8 mouse cellular contexts compared by ENCODE assay signal in the genomic region with DNA sequence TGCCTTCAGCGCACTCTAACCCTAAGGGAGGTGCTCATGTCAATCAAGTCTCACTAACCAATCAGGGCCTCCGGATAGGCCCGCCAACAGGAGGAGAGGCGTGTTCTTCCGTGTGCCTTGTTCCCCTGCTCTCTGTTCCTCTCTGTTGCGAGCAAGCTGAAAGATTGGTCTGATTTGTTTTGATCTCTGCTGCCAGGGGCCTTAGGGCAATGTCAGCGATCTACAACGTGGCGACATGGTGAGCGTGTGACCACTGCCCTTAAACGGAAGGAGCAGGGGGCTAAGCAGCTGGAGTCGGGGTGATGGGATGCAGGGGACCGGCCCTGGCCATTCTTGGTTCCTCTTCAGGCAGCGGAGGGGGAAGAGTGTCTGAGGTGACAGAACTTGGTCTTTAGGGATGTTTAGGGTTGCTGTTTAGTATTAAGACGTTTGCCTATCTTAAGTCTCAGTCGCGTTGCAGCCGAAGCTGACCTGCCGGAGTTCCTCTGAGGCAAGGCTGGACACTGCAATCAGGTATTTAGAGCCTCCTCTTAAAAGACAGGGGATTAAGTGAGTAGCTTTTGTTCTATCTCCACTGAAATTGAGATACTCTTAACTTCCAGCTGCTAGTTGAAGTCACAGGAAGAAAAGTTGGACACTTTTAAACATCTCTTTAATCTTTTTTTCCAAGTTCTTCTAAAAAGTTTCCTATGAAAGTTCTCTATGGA.
DNase-seq lines count a peak whose midpoint lies in the region; ATAC-seq lines count a peak whose summit lies in the region.
"Not testable (repeated sequence)": the region's sequence is repeated elsewhere in the genome, so short reads cannot be mapped to it uniquely, and the experiment has no call there.

No protein-coding gene starts in this region.

- intact Hi-C loops in gastrocnemius, postnatal 36 days (cut with DNase I); left cerebral cortex, postnatal 25 days (cut with DNase I): not testable (repeated sequence)

- peak; percentile 85 for ATAC-seq in inflammation-experienced regulatory T-cells, adult 6 months
- peak; percentile 94 for ATAC-seq in megakaryocyte, adult 5-6 weeks (ENCODE audit: poor library complexity, severe bottlenecking)

- peak; percentile 3 to 21 for DNase-seq in adrenal gland, adult 18-20 months (ENCODE audit: low spot score in 2 of 2)
- peak; percentile 73 for DNase-seq in embryo, embryonic 9.5 days (ENCODE audit: extremely low spot score)
- peak; percentile 5 to 16 for DNase-seq in gastrocnemius, postnatal 36 days
- peak; percentile 2 to 13 for DNase-seq in left cerebral cortex, postnatal 25 days (ENCODE audit: low spot score in 2 of 2)
- peak; percentile 80 for DNase-seq in retina, postnatal 1 day
- peak; percentile 51 for DNase-seq in thymus, postnatal 25 days

Comparison
In these comparisons a context has a peak if more than half of its experiments do, and no peak if none do; other contexts are left out.
1. Peak in every context shown above with its lines: DNase-seq and ATAC-seq.
2. DNase-seq: peak in every context shown above with its lines; median percentile 80 in retina, postnatal 1 day; 73 in embryo, embryonic 9.5 days; 51 in thymus, postnatal 25 days; 12 in adrenal gland, adult 18-20 months; 10 in gastrocnemius, postnatal 36 days; 8 in left cerebral cortex, postnatal 25 days.